Mouse (Mus musculus) midbrain, postnatal 0 days (tissue): ENCODE measurements around the gene Chd1l. TPM values are rescaled to one million over a fixed set of nuclear protein-coding genes. Genes with fewer than 3 reads are reported as not detected.

ENCODE experiments used
- ATAC-seq: fragments of 200-750 bp; cut with Nextera tagmentation; 2 replicates; pipeline ENCODE4 v1.8.0; 2017; ENCODE audit warnings: moderate number of reproducible peaks, mild to moderate bottlenecking, moderate TSS enrichment, moderate library complexity; ENCODE audit not compliant: low FRiP score
- DNase-seq: peaks from one replicate; pipeline ENCODE4 v3.0.0-alpha.2; 2015; ENCODE audit warnings: low spot score
- H3K27ac ChIP-seq: fragments of 300-500 bp; sonication (generic); 2 replicates; pipeline ENCODE4 v1.5.1; 2014; ENCODE audit warnings: low read depth, mild to moderate bottlenecking, low read length, mixed read lengths
- H3K27me3 ChIP-seq: fragments of 300-500 bp; sonication (generic); 2 replicates; pipeline ENCODE4 v1.6.1; 2014; ENCODE audit warnings: low read length, control low read depth, mixed read lengths; ENCODE audit not compliant: insufficient read depth
- H3K36me3 ChIP-seq: fragments of 300-500 bp; sonication (generic); 2 replicates; pipeline ENCODE4 v1.6.1; 2014; ENCODE audit warnings: low read length, control low read depth, mixed read lengths; ENCODE audit not compliant: insufficient read depth
- H3K4me1 ChIP-seq: fragments of 300-500 bp; sonication (generic); 2 replicates; pipeline ENCODE4 v1.6.1; 2014; ENCODE audit warnings: mild to moderate bottlenecking, control low read depth, antibody characterized with exemption, low read length, mixed read lengths; ENCODE audit not compliant: insufficient read depth
- H3K4me2 ChIP-seq: fragments of 300-500 bp; sonication (generic); 2 replicates; pipeline ENCODE4 v1.6.1; 2014; ENCODE audit warnings: low read depth, mild to moderate bottlenecking, low read length, mixed read lengths; ENCODE audit not compliant: poor library complexity, severe bottlenecking
- H3K4me3 ChIP-seq: fragments of 300-500 bp; sonication (generic); 2 replicates; pipeline ENCODE4 v1.5.1; 2014; ENCODE audit warnings: low read depth, mild to moderate bottlenecking, low read length, moderate library complexity
- H3K9ac ChIP-seq: fragments of 300-500 bp; sonication (generic); replicated peaks from 2 replicates; pipeline ENCODE4 v1.6.1; 2014; ENCODE audit warnings: mild to moderate bottlenecking, low read length, moderate library complexity, mixed read lengths; ENCODE audit not compliant: poor library complexity, severe bottlenecking
- H3K9me3 ChIP-seq: fragments of 300-500 bp; sonication (generic); 2 replicates; pipeline ENCODE4 v1.6.1; 2016; ENCODE audit warnings: low read length, control low read depth
- CTCF ChIP-seq: IDR thresholded peaks from 2 replicates; pipeline ENCODE4 v1.5.1; 2016; ENCODE audit warnings: antibody characterized with exemption, mild to moderate bottlenecking
- WGBS: fragments of 180-500 bp; shearing (Covaris S2); extraction: QIAGEN DNeasy Blood & Tissue Kit; methylation state at CpG from one replicate; pipeline ENCODE4 v1.1.7; 2014; 5-methylcytosine and 5-hydroxymethylcytosine counted together
- polyA plus RNA-seq: library from polyadenylated mRNA; unstranded; fragments of >200 nt; fragmentation: Nextera tagmentation; extraction: Ambion mirVana; gene quantifications from 2 replicates; pipeline ENCODE4 v1.2.1, GENCODE M21; 2015
- total RNA-seq: library from RNA; depleted of rRNA; stranded (reverse); fragments of >200 nt; gene quantifications from 2 replicates; pipeline ENCODE4 v1.2.3, GENCODE M21; 2014

Chd1l gene
- total and polyA plus RNA-seq, 2 experiments from 2014 or later = 5.9 to 6.9 TPM

GRCm38 (mm10) chr3:97615154-97615553 is 5.2 kb upstream of the Chd1l start:
- DNase-seq = no peak
- Histone ChIP-seq H3K4me2 (no peak overlapping the region), H3K36me3 (no peaks in the 10 kb centered on the region), H3K4me1 (no peaks in the 10 kb centered on the region), H3K9me3 (no peaks in the 10 kb centered on the region), H3K27ac (no peak overlapping the region), H3K4me3 (no peak overlapping the region), H3K27me3 (no peaks in the 10 kb centered on the region), H3K9ac (no peak overlapping the region)
- 40% methylated on average over 1 of the region's 1 CpGs for WGBS
- no peak for ATAC-seq
- no peak for TF ChIP-seq CTCF

GRCm38 (mm10) chr3:97611021-97611420 is 1.0 kb upstream of the Chd1l start:
- no peak overlapping the region for H3K27ac ChIP-seq
- no peaks in the 10 kb centered on the region for H3K9me3 ChIP-seq
- no peak for TF ChIP-seq CTCF
- no peak overlapping the region for H3K9ac ChIP-seq
- 92% methylated on average over 6 of the region's 6 CpGs for WGBS
- DNase-seq (no peak), ATAC-seq (no peak)
- no peaks in the 10 kb centered on the region for H3K27me3 ChIP-seq
- peaks cover 3% of the 10 kb centered on the region; the same call in 1 of the 2 replicates for H3K4me1 ChIP-seq
- H3K36me3 ChIP-seq = no peaks in the 10 kb centered on the region
- no peak overlapping the region for H3K4me2 ChIP-seq
- H3K4me3 ChIP-seq = no peak overlapping the region

- ATAC-seq = no peak; the same call in 1 of the 2 replicates
- 4% methylated on average over 20 of the region's 20 CpGs for WGBS
These were observed 680 bp downstream of the Chd1l start for GRCm38 (mm10) chr3:97609201-97609844.

GRCm38 (mm10) chr3:97600050-97600832 is 9.8 kb downstream of the Chd1l start:
- H3K27ac ChIP-seq = no peak overlapping the region
- H3K9ac ChIP-seq = no peak overlapping the region
- WGBS = 100% methylated on average over 3 of the region's 3 CpGs
- no peak overlapping the region for H3K4me2 ChIP-seq
- ATAC-seq = no peak
- H3K27me3 ChIP-seq = no peaks in the 10 kb centered on the region
- no peak for DNase-seq
- H3K4me1 ChIP-seq = no peaks in the 10 kb centered on the region
- H3K4me3 ChIP-seq = no peak overlapping the region
- TF ChIP-seq CTCF = no peak
- H3K36me3 ChIP-seq = peaks cover 6% of the 10 kb centered on the region
- no peaks in the 10 kb centered on the region for H3K9me3 ChIP-seq

More at GRCm38 (mm10) chr3:97609201-97609844, 680 bp downstream of the Chd1l start:
- Histone ChIP-seq H3K36me3 (no peaks in the 10 kb centered on the region), H3K9me3 (no peaks in the 10 kb centered on the region), H3K27ac (peak overlapping the region; percentile 85; the same call in 1 of the 2 replicates), H3K27me3 (no peaks in the 10 kb centered on the region), H3K4me1 (peaks cover 3% of the 10 kb centered on the region; the same call in 1 of the 2 replicates), H3K9ac (peak overlapping the region; percentile 76), H3K4me3 (peak overlapping the region; percentile 80), H3K4me2 (peak overlapping the region; percentile 70)
- peak; percentile 50 for TF ChIP-seq CTCF
- peak; percentile 9 for DNase-seq

- H3K9me3 ChIP-seq = no peaks in the 10 kb centered on the region
- H3K4me3 ChIP-seq = no peak overlapping the region
- no peaks in the 10 kb centered on the region for H3K4me1 ChIP-seq
- H3K27ac ChIP-seq = no peak overlapping the region
- 0 out of 2 replicates have a peak, but pooled peaks cover 2% of the 10 kb centered on the region for H3K36me3 ChIP-seq
- WGBS = 86% methylated on average over 8 of the region's 8 CpGs
- no peak for TF ChIP-seq CTCF
- DNase-seq (no peak), ATAC-seq (no peak)
- no peaks in the 10 kb centered on the region for H3K27me3 ChIP-seq
- no peak overlapping the region for H3K4me2 ChIP-seq
- no peak overlapping the region for H3K9ac ChIP-seq
These were observed 13.2 kb downstream of the Chd1l start for GRCm38 (mm10) chr3:97596796-97597195.

GRCm38 (mm10) chr3:97595066-97595465 is 14.9 kb downstream of the Chd1l start:
- no peaks in the 10 kb centered on the region for H3K27me3 ChIP-seq

More at GRCm38 (mm10) chr3:97595066-97595465, 14.9 kb downstream of the Chd1l start:
- 0 out of 2 replicates have a peak, but pooled peaks cover 2% of the 10 kb centered on the region for H3K36me3 ChIP-seq
- 94% methylated on average over 6 of the region's 6 CpGs for WGBS
- DNase-seq (no peak), ATAC-seq (no peak)
- TF ChIP-seq CTCF = no peak
- no peaks in the 10 kb centered on the region for H3K9me3 ChIP-seq
- H3K4me2 ChIP-seq = no peak overlapping the region
- H3K27ac ChIP-seq = no peak overlapping the region
- H3K9ac ChIP-seq = no peak overlapping the region
- H3K4me3 ChIP-seq = no peak overlapping the region
- H3K4me1 ChIP-seq = no peaks in the 10 kb centered on the region
